Mouse (Mus musculus): ENCODE measurements around the gene Prss32. TPM values are rescaled to one million over a fixed set of nuclear protein-coding genes. Genes with fewer than 3 reads are reported as not detected.
A peak's percentile ranks its signal among the peaks of the same experiment; 100 is the strongest.

The Prss32 gene
- polyA plus RNA-seq (2014; fragmentation: Nextera tagmentation; extraction: Ambion mirVana): 1.1 and 1.6 TPM in 2 replicates

- H3K4me3 ChIP-seq (ENCODE audit: low read depth, low read length): no peak within 1 kb of the TSS; the same call in 1 of the 2 replicates
- H3K27ac ChIP-seq (ENCODE audit: low read length): no peak within 1 kb of the TSS
- WGBS: 17% methylated on average over 19 of the region's 19 CpGs
- no peaks in the 10 kb centered on the region for H3K9me3 ChIP-seq (ENCODE audit: control insufficient read depth, low read depth, low read length)
- H3K4me1 ChIP-seq (ENCODE audit: control insufficient read depth, insufficient read depth, low read length): no peaks in the 10 kb centered on the region
- H3K27me3 ChIP-seq (ENCODE audit: control insufficient read depth, insufficient read depth, low read length): no peaks in the 10 kb centered on the region
- H3K9ac ChIP-seq (replicated peaks; ENCODE audit: low read depth, low read length): no peak within 1 kb of the TSS
- peak within 1 kb of the TSS; percentile 25; the same call in 1 of the 2 replicates for H3K4me2 ChIP-seq (replicated peaks; ENCODE audit: low read depth, low read length)
- no peaks in the 10 kb centered on the region for H3K36me3 ChIP-seq (ENCODE audit: control insufficient read depth, insufficient read depth, low read length)
- no peak for ATAC-seq (ENCODE audit: insufficient number of reproducible peaks, insufficient read depth, low FRiP score, low read depth)
Measured at GRCm38 (mm10) chr17:23843812-23844273, at the start of gene Prss32, which contains the start of gene Prss41. Prss32 (plus strand) TSS chr17:23843855. Prss41 (minus strand) TSS chr17:23844172.

- Histone ChIP-seq H3K4me3 (ENCODE audit: low read depth, low read length) (no peak overlapping the region), H3K36me3 (ENCODE audit: control insufficient read depth, insufficient read depth, low read length) (no peaks in the 10 kb centered on the region), H3K4me2 (replicated peaks; ENCODE audit: low read depth, low read length) (no peak overlapping the region), H3K9me3 (ENCODE audit: control insufficient read depth, low read depth, low read length) (no peaks in the 10 kb centered on the region), H3K9ac (replicated peaks; ENCODE audit: low read depth, low read length) (no peak overlapping the region), H3K27me3 (ENCODE audit: control insufficient read depth, insufficient read depth, low read length) (no peaks in the 10 kb centered on the region), H3K4me1 (ENCODE audit: control insufficient read depth, insufficient read depth, low read length) (peaks cover 10% of the 10 kb centered on the region), H3K27ac (ENCODE audit: low read length) (no peak overlapping the region)
- WGBS: 86% methylated on average over 8 of the region's 8 CpGs
- ATAC-seq (ENCODE audit: insufficient number of reproducible peaks, insufficient read depth, low FRiP score, low read depth): no peak
Measured at GRCm38 (mm10) chr17:23795323-23795722, 48.3 kb upstream of the Prss32 start.

- Histone ChIP-seq H3K27ac (ENCODE audit: low read length) (no peak overlapping the region), H3K36me3 (ENCODE audit: control insufficient read depth, insufficient read depth, low read length) (no peaks in the 10 kb centered on the region), H3K9me3 (ENCODE audit: control insufficient read depth, low read depth, low read length) (no peaks in the 10 kb centered on the region), H3K9ac (replicated peaks; ENCODE audit: low read depth, low read length) (no peak overlapping the region), H3K27me3 (ENCODE audit: control insufficient read depth, insufficient read depth, low read length) (no peaks in the 10 kb centered on the region), H3K4me3 (ENCODE audit: low read depth, low read length) (no peak overlapping the region), H3K4me2 (replicated peaks; ENCODE audit: low read depth, low read length) (no peak overlapping the region), H3K4me1 (ENCODE audit: control insufficient read depth, insufficient read depth, low read length) (no peaks in the 10 kb centered on the region)
- 76% methylated on average over 7 of the region's 7 CpGs for WGBS
- no peak for ATAC-seq (ENCODE audit: insufficient number of reproducible peaks, insufficient read depth, low FRiP score, low read depth)
Measured at GRCm38 (mm10) chr17:23797316-23797715, 46.3 kb upstream of the Prss32 start.

- H3K4me1 ChIP-seq (ENCODE audit: control insufficient read depth, insufficient read depth, low read length): peaks cover 15% of the 10 kb centered on the region; the same call in 1 of the 2 replicates
- 0 out of 2 replicates have a peak, but pooled peaks cover under 1% of the 10 kb centered on the region for H3K36me3 ChIP-seq (ENCODE audit: control insufficient read depth, insufficient read depth, low read length)
- H3K4me2 ChIP-seq (replicated peaks; ENCODE audit: low read depth, low read length): no peak overlapping the region
- H3K27ac ChIP-seq (ENCODE audit: low read length): no peak overlapping the region
- no peaks in the 10 kb centered on the region for H3K27me3 ChIP-seq (ENCODE audit: control insufficient read depth, insufficient read depth, low read length)
- H3K4me3 ChIP-seq (ENCODE audit: low read depth, low read length): no peak overlapping the region
- 91% methylated on average over 10 of the region's 10 CpGs for WGBS
- H3K9ac ChIP-seq (replicated peaks; ENCODE audit: low read depth, low read length): no peak overlapping the region
- ATAC-seq (ENCODE audit: insufficient number of reproducible peaks, insufficient read depth, low FRiP score, low read depth): no peak
- H3K9me3 ChIP-seq (ENCODE audit: control insufficient read depth, low read depth, low read length): no peaks in the 10 kb centered on the region
Measured at GRCm38 (mm10) chr17:23801627-23802026, 42.0 kb upstream of the Prss32 start.

- Histone ChIP-seq H3K4me3 (ENCODE audit: low read depth, low read length) (peak overlapping the region; percentile 100), H3K36me3 (ENCODE audit: control insufficient read depth, insufficient read depth, low read length) (peaks cover 10% of the 10 kb centered on the region)
- ATAC-seq (ENCODE audit: insufficient number of reproducible peaks, insufficient read depth, low FRiP score, low read depth): peak; percentile 98
Measured at GRCm38 (mm10) chr17:23802746-23803365, 40.8 kb upstream of the Prss32 start.

GRCm38 (mm10) chr17:23803366-23804041 lies 40.2 kb upstream of the Prss32 start:
- Histone ChIP-seq H3K9me3 (ENCODE audit: control insufficient read depth, low read depth, low read length) (no peaks in the 10 kb centered on the region), H3K27me3 (ENCODE audit: control insufficient read depth, insufficient read depth, low read length) (no peaks in the 10 kb centered on the region), H3K36me3 (ENCODE audit: control insufficient read depth, insufficient read depth, low read length) (peaks cover 16% of the 10 kb centered on the region), H3K4me3 (ENCODE audit: low read depth, low read length) (peak overlapping the region; percentile 100), H3K9ac (replicated peaks; ENCODE audit: low read depth, low read length) (peak overlapping the region; percentile 97), H3K27ac (ENCODE audit: low read length) (peak overlapping the region; percentile 90), H3K4me1 (ENCODE audit: control insufficient read depth, insufficient read depth, low read length) (peaks cover 21% of the 10 kb centered on the region; the same call in 1 of the 2 replicates), H3K4me2 (replicated peaks; ENCODE audit: low read depth, low read length) (peak overlapping the region; percentile 91)
- WGBS: under 1% methylated on average over 67 of the region's 83 CpGs
- ATAC-seq (ENCODE audit: insufficient number of reproducible peaks, insufficient read depth, low FRiP score, low read depth): peak; percentile 59

More at GRCm38 (mm10) chr17:23802746-23803365, 40.8 kb upstream of the Prss32 start:
- H3K4me2 ChIP-seq (replicated peaks; ENCODE audit: low read depth, low read length): peak overlapping the region; percentile 58
- WGBS: under 1% methylated on average over 60 of the region's 60 CpGs
- peaks cover 21% of the 10 kb centered on the region; the same call in 1 of the 2 replicates for H3K4me1 ChIP-seq (ENCODE audit: control insufficient read depth, insufficient read depth, low read length)
- H3K27me3 ChIP-seq (ENCODE audit: control insufficient read depth, insufficient read depth, low read length): no peaks in the 10 kb centered on the region
- H3K9me3 ChIP-seq (ENCODE audit: control insufficient read depth, low read depth, low read length): no peaks in the 10 kb centered on the region
- peak overlapping the region; percentile 97 for H3K9ac ChIP-seq (replicated peaks; ENCODE audit: low read depth, low read length)
- H3K27ac ChIP-seq (ENCODE audit: low read length): peak overlapping the region; percentile 90

- H3K4me1 ChIP-seq (ENCODE audit: control insufficient read depth, insufficient read depth, low read length): peaks cover 21% of the 10 kb centered on the region; the same call in 1 of the 2 replicates
- H3K9ac ChIP-seq (replicated peaks; ENCODE audit: low read depth, low read length): peak overlapping the region; percentile 97
- H3K4me3 ChIP-seq (ENCODE audit: low read depth, low read length): peak overlapping the region; percentile 100
- peak overlapping the region; percentile 91 for H3K4me2 ChIP-seq (replicated peaks; ENCODE audit: low read depth, low read length)
- H3K27ac ChIP-seq (ENCODE audit: low read length): no peak overlapping the region; the same call in 1 of the 2 replicates
- no peaks in the 10 kb centered on the region for H3K9me3 ChIP-seq (ENCODE audit: control insufficient read depth, low read depth, low read length)
- ATAC-seq (ENCODE audit: insufficient number of reproducible peaks, insufficient read depth, low FRiP score, low read depth): no peak
- H3K36me3 ChIP-seq (ENCODE audit: control insufficient read depth, insufficient read depth, low read length): peaks cover 27% of the 10 kb centered on the region
- H3K27me3 ChIP-seq (ENCODE audit: control insufficient read depth, insufficient read depth, low read length): no peaks in the 10 kb centered on the region
- under 1% methylated on average over 8 of the region's 8 CpGs for WGBS
Measured at GRCm38 (mm10) chr17:23804426-23805085, 39.1 kb upstream of the Prss32 start.

GRCm38 (mm10) chr17:23806867-23807266 lies 36.8 kb upstream of the Prss32 start:
- peaks cover 21% of the 10 kb centered on the region; the same call in 1 of the 2 replicates for H3K4me1 ChIP-seq (ENCODE audit: control insufficient read depth, insufficient read depth, low read length)

More at GRCm38 (mm10) chr17:23806867-23807266, 36.8 kb upstream of the Prss32 start:
- Histone ChIP-seq H3K4me3 (ENCODE audit: low read depth, low read length) (no peak overlapping the region; the same call in 1 of the 2 replicates), H3K4me2 (replicated peaks; ENCODE audit: low read depth, low read length) (peak overlapping the region; percentile 91; the same call in 1 of the 2 replicates), H3K27me3 (ENCODE audit: control insufficient read depth, insufficient read depth, low read length) (no peaks in the 10 kb centered on the region), H3K36me3 (ENCODE audit: control insufficient read depth, insufficient read depth, low read length) (peaks cover 47% of the 10 kb centered on the region), H3K9me3 (ENCODE audit: control insufficient read depth, low read depth, low read length) (no peaks in the 10 kb centered on the region), H3K9ac (replicated peaks; ENCODE audit: low read depth, low read length) (no peak overlapping the region; the same call in 1 of the 2 replicates), H3K27ac (ENCODE audit: low read length) (no peak overlapping the region)
- ATAC-seq (ENCODE audit: insufficient number of reproducible peaks, insufficient read depth, low FRiP score, low read depth): no peak
- 74% methylated on average over 25 of the region's 25 CpGs for WGBS
